Mouse (Mus musculus) testis, adult 2 months (tissue): ENCODE measurements around the gene Cmtm4.

Experiments used
- CTCF ChIP-seq: fragments of 200-500 bp; IDR thresholded peaks from 2 replicates; pipeline ENCODE4 v1.5.1; 2012; ENCODE audit warnings: low read depth, mild to moderate bottlenecking, inconsistent platforms, low read length, moderate library complexity; ENCODE audit not compliant: control insufficient read depth, insufficient read depth, insufficient replicate concordance
- POLR2A ChIP-seq: fragments of 200-500 bp; IDR thresholded peaks from 2 replicates; pipeline ENCODE4 v1.6.1; 2012; ENCODE audit warnings: low read depth, mild to moderate bottlenecking, inconsistent platforms, low read length, moderate library complexity; ENCODE audit not compliant: control insufficient read depth

- TF ChIP-seq CTCF (no peak), POLR2A (no peak)
Observed at GRCm38 (mm10) chr8:104365695-104366094, 29.9 kb downstream of the Cmtm4 start.
